Mouse (Mus musculus) lung, embryonic 14.5 days (tissue): ENCODE results near the gene Epha3. TPM values are rescaled to one million over a fixed set of nuclear protein-coding genes. Genes with fewer than 3 reads are reported as not detected.

Experiments
- ATAC-seq: fragments of 200-750 bp; cut with Nextera tagmentation; 2 replicates; pipeline ENCODE4 v1.8.0; 2017; ENCODE audit warnings: mild to moderate bottlenecking, moderate TSS enrichment, moderate library complexity; ENCODE audit not compliant: insufficient read depth
- DNase-seq: peaks from one replicate; pipeline ENCODE4 v3.0.0-alpha.2; 2015
- H3K27ac ChIP-seq: fragments of 300-500 bp; sonication (generic); 2 replicates; pipeline ENCODE4 v1.5.1; 2014; ENCODE audit warnings: low read depth, mild to moderate bottlenecking, moderate library complexity
- H3K27me3 ChIP-seq: fragments of 300-500 bp; sonication (generic); 2 replicates; pipeline ENCODE4 v1.6.1; 2014; ENCODE audit warnings: low read length, control low read depth; ENCODE audit not compliant: insufficient read depth
- H3K36me3 ChIP-seq: fragments of 300-500 bp; sonication (generic); 2 replicates; pipeline ENCODE4 v1.6.1; 2014; ENCODE audit warnings: control low read depth; ENCODE audit not compliant: insufficient read depth
- H3K4me1 ChIP-seq: fragments of 300-500 bp; sonication (generic); 2 replicates; pipeline ENCODE4 v1.6.1; 2014; ENCODE audit warnings: antibody characterized with exemption, control low read depth; ENCODE audit not compliant: insufficient read depth
- H3K4me2 ChIP-seq: fragments of 300-500 bp; sonication (generic); 2 replicates; pipeline ENCODE4 v1.6.1; 2014; ENCODE audit warnings: mild to moderate bottlenecking
- H3K4me3 ChIP-seq: fragments of 300-500 bp; sonication (generic); 2 replicates; pipeline ENCODE4 v1.5.1; 2014; ENCODE audit warnings: low read depth, low read length
- H3K9ac ChIP-seq: fragments of 300-500 bp; sonication (generic); 2 replicates; pipeline ENCODE4 v1.6.1; 2014
- H3K9me3 ChIP-seq: fragments of 300-500 bp; sonication (generic); 2 replicates; pipeline ENCODE4 v1.6.1; 2016; ENCODE audit warnings: low read depth, low read length, control low read depth
- CTCF ChIP-seq: IDR thresholded peaks from 2 replicates; pipeline ENCODE4 v1.5.1; 2016; ENCODE audit warnings: antibody characterized with exemption, low read depth
- WGBS: fragments of 180-500 bp; shearing (Covaris S2); extraction: QIAGEN DNeasy Blood & Tissue Kit; methylation state at CpG from one replicate; pipeline ENCODE4 v1.1.7; 2014; 5-methylcytosine and 5-hydroxymethylcytosine counted together
- polyA plus RNA-seq: library from polyadenylated mRNA; unstranded; fragments of >200 nt; fragmentation: Nextera tagmentation; extraction: Ambion mirVana; gene quantifications from 2 replicates; pipeline ENCODE4 v1.2.1, GENCODE M21; 2014

Gene Epha3
- polyA plus RNA-seq, 1 experiment from 2014 or later, result 61.2 TPM

- no peaks in the 10 kb centered on the region for H3K27me3 ChIP-seq
- H3K4me3 ChIP-seq, result no peak overlapping the region
- 42% methylated on average over 5 of the region's 5 CpGs for WGBS
- no peaks in the 10 kb centered on the region for H3K9me3 ChIP-seq
- no peak overlapping the region for H3K27ac ChIP-seq
- no peaks in the 10 kb centered on the region for H3K36me3 ChIP-seq
- no peak for TF ChIP-seq CTCF
- no peak overlapping the region for H3K4me2 ChIP-seq
- DNase-seq, result no peak
- no peak for ATAC-seq
- H3K4me1 ChIP-seq, result no peaks in the 10 kb centered on the region
- no peak overlapping the region for H3K9ac ChIP-seq
Observed at GRCm38 (mm10) chr16:63809871-63810270, 54.1 kb downstream of the Epha3 start.

GRCm38 (mm10) chr16:63808991-63809390, 55.0 kb downstream of the Epha3 start:
- H3K27ac ChIP-seq, result no peak overlapping the region
- no peaks in the 10 kb centered on the region for H3K9me3 ChIP-seq
- no peak for TF ChIP-seq CTCF
- H3K36me3 ChIP-seq, result no peaks in the 10 kb centered on the region
- no peak overlapping the region for H3K9ac ChIP-seq
- H3K4me2 ChIP-seq, result no peak overlapping the region
- H3K27me3 ChIP-seq, result no peaks in the 10 kb centered on the region
- H3K4me3 ChIP-seq, result no peak overlapping the region
- DNase-seq (no peak), ATAC-seq (no peak)
- H3K4me1 ChIP-seq, result no peaks in the 10 kb centered on the region

- DNase-seq, result no peak
- no peaks in the 10 kb centered on the region for H3K9me3 ChIP-seq
- H3K4me2 ChIP-seq, result no peak overlapping the region
- no peaks in the 10 kb centered on the region for H3K4me1 ChIP-seq
- no peaks in the 10 kb centered on the region for H3K27me3 ChIP-seq
- no peak overlapping the region for H3K27ac ChIP-seq
- 76% methylated on average over 5 of the region's 5 CpGs for WGBS
- H3K4me3 ChIP-seq, result no peak overlapping the region
- no peak for TF ChIP-seq CTCF
- ATAC-seq, result no peak
- no peaks in the 10 kb centered on the region for H3K36me3 ChIP-seq
- no peak overlapping the region for H3K9ac ChIP-seq
Observed at GRCm38 (mm10) chr16:63806437-63807129, 57.4 kb downstream of the Epha3 start.

GRCm38 (mm10) chr16:63806025-63806424, 58.0 kb downstream of the Epha3 start:
- no peak overlapping the region for H3K27ac ChIP-seq
- H3K36me3 ChIP-seq, result no peaks in the 10 kb centered on the region
- no peaks in the 10 kb centered on the region for H3K9me3 ChIP-seq
- TF ChIP-seq CTCF, result no peak
- no peaks in the 10 kb centered on the region for H3K27me3 ChIP-seq
- DNase-seq (no peak), ATAC-seq (no peak)
- no peak overlapping the region for H3K9ac ChIP-seq
- H3K4me2 ChIP-seq, result no peak overlapping the region
- no peak overlapping the region for H3K4me3 ChIP-seq
- WGBS, result 91% methylated on average over 3 of the region's 3 CpGs
- no peaks in the 10 kb centered on the region for H3K4me1 ChIP-seq

- Histone ChIP-seq H3K9me3 (no peaks in the 10 kb centered on the region), H3K4me1 (no peaks in the 10 kb centered on the region), H3K4me3 (no peak overlapping the region), H3K4me2 (no peak overlapping the region), H3K36me3 (no peaks in the 10 kb centered on the region), H3K9ac (no peak overlapping the region), H3K27me3 (no peaks in the 10 kb centered on the region), H3K27ac (no peak overlapping the region)
- ATAC-seq, result no peak
- DNase-seq, result no peak
- TF ChIP-seq CTCF, result no peak
- 60% methylated on average over 3 of the region's 3 CpGs for WGBS
Observed at GRCm38 (mm10) chr16:63801436-63801835, 62.5 kb downstream of the Epha3 start.

GRCm38 (mm10) chr16:63798341-63798740, 65.6 kb downstream of the Epha3 start:
- 30% methylated on average over 2 of the region's 2 CpGs for WGBS
- no peak overlapping the region for H3K4me3 ChIP-seq
- peaks cover 3% of the 10 kb centered on the region for H3K4me1 ChIP-seq
- H3K9ac ChIP-seq, result no peak overlapping the region
- DNase-seq (peak; percentile 75), ATAC-seq (peak; percentile 74; the same call in 1 of the 2 replicates)
- H3K27ac ChIP-seq, result no peak overlapping the region
- no peaks in the 10 kb centered on the region for H3K36me3 ChIP-seq
- TF ChIP-seq CTCF, result no peak
- H3K4me2 ChIP-seq, result no peak overlapping the region
- H3K9me3 ChIP-seq, result no peaks in the 10 kb centered on the region
- no peaks in the 10 kb centered on the region for H3K27me3 ChIP-seq

- Histone ChIP-seq H3K9me3 (no peaks in the 10 kb centered on the region), H3K36me3 (no peaks in the 10 kb centered on the region), H3K4me2 (no peak overlapping the region), H3K27me3 (no peaks in the 10 kb centered on the region), H3K27ac (0 out of 2 replicates have a peak overlapping the region, but pooled peaks have one; percentile 12), H3K4me1 (peaks cover 6% of the 10 kb centered on the region), H3K4me3 (no peak overlapping the region), H3K9ac (no peak overlapping the region)
- TF ChIP-seq CTCF, result no peak
- 54% methylated on average over 5 of the region's 5 CpGs for WGBS
- DNase-seq (peak; percentile 57), ATAC-seq (no peak)
Observed at GRCm38 (mm10) chr16:63794292-63794691, 69.7 kb downstream of the Epha3 start.
